Mouse (Mus musculus) neural tube, postnatal 0 days (tissue): ENCODE data around the gene Rtl8b. TPM values are rescaled to one million over a fixed set of nuclear protein-coding genes. Genes with fewer than 3 reads are reported as not detected.

Experiments
- polyA plus RNA-seq: library from polyadenylated mRNA; unstranded; fragments of >200 nt; fragmentation: Nextera tagmentation; extraction: Ambion mirVana; gene quantifications from 2 replicates; pipeline ENCODE4 v1.2.1, GENCODE M21; 2015

The Rtl8b gene
- polyA plus RNA-seq = 262 and 280 TPM in 2 replicates

GRCm38 (mm10) chrX:53670294-53670693 lies at the start of gene Rtl8b:
TSS of gene Rtl8b (minus strand) at chrX:53670408.

GRCm38 (mm10) chrX:53642980-53643961 lies 26.9 kb downstream of the Rtl8b start, which contains the start of gene Rtl8a:
TSS of gene Rtl8a (minus strand) at chrX:53643682.

Other genes with a start within 250 kb of the Rtl8b start
- not detected in 2 replicates for gene Etd, start 235.5 kb downstream of the Rtl8b start, polyA plus RNA-seq
- gene Rtl8c, start 62.4 kb downstream of the Rtl8b start, polyA plus RNA-seq = 273 and 293 TPM in 2 replicates
- not detected in 2 replicates for gene Gm14597, start 61.4 kb downstream of the Rtl8b start, polyA plus RNA-seq
- 333 and 368 TPM in 2 replicates for gene Rtl8a, start 26.7 kb downstream of the Rtl8b start, polyA plus RNA-seq
- gene 4930502E18Rik, start 54.4 kb upstream of the Rtl8b start, polyA plus RNA-seq = 0.27 and 0.28 TPM in 2 replicates
- gene 1700013H16Rik, start 87.4 kb upstream of the Rtl8b start, polyA plus RNA-seq = 0.13 TPM in 1 of 2 replicates, not detected in the other
- gene Zfp36l3, start 106.0 kb upstream of the Rtl8b start, polyA plus RNA-seq = not detected in 2 replicates
- 1.4 and 1.7 TPM in 2 replicates for gene Xlr, start 127.3 kb upstream of the Rtl8b start, polyA plus RNA-seq